Mouse (Mus musculus): ENCODE measurements around the gene Ak9. TPM values are rescaled to one million over a fixed set of nuclear protein-coding genes. Genes with fewer than 3 reads are reported as not detected.
A peak's percentile ranks its signal among the peaks of the same experiment; 100 is the strongest.
"Not testable (repeated sequence)": the region's sequence is repeated elsewhere in the genome, so short reads cannot be mapped to it uniquely, and the experiment has no call there.

Ak9 gene
- polyA plus RNA-seq, 1 experiment from 2014 or later = 0.27 TPM

DNA sequence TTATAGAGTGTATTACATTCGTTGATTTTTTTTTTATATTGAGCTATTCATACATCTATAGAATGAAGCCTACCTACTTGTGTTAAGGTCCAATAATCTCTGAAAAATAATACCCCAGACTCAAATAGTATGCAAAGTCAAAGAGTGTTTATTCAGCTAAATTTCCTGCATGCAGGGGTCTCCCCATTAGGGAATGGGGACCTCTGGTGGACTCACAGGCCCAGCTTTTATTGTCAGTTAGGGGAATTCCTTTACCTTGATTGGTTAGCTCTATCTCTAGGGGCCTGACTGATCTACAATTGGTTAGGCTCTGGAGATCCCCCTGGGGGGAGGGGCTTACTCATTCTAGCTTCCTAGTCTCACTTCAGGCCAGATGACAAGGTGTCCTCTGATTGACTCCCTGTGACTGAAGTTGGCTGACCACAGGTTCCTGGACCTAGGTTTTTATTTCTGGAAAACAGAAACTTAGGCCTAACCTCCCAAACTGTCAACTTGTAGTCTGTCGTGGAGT is 28.8 kb downstream of the Ak9 start:
- H3K9me3 ChIP-seq = no peaks in the 10 kb centered on the region
- H3K4me3 ChIP-seq = no peak overlapping the region
- H3K4me1 ChIP-seq = peaks cover 16% of the 10 kb centered on the region; the same call in 1 of the 2 replicates
- H3K36me3 ChIP-seq = no peaks in the 10 kb centered on the region
- WGBS = 58% methylated on average over 2 of the region's 2 CpGs
- H3K27ac ChIP-seq (replicated peaks) = peak overlapping the region; percentile 50
- no peak for ATAC-seq (ENCODE audit: extremely low read depth, insufficient number of reproducible peaks, low FRiP score, low TSS enrichment)
- H3K27me3 ChIP-seq (replicated peaks) = no peaks in the 10 kb centered on the region
- H3K9ac ChIP-seq = no peak overlapping the region
- no peak overlapping the region for H3K4me2 ChIP-seq

DNA sequence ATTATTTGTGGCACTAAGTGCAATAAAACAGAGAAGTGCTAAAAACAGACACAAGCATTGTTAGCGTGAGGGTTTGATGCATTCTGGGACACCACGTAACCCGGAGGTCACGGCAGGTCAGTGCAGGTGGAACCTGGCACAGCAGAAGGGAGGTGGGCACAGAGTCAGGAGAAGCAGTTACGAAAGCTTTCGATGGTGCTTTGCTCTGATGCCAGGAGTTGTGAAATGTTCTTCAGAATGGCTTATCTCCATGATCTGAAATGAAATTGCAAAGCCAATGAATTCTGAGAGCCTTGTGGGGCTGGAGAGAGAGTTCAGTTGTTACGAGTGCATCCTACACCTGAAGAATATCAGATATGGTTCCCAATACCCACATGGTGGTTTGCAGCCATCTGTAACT is 37.6 kb downstream of the Ak9 start:
- Histone ChIP-seq H3K4me1 (peaks cover 8% of the 10 kb centered on the region; the same call in 1 of the 2 replicates), H3K4me2 (no peak overlapping the region), H3K9ac (no peak overlapping the region), H3K4me3 (no peak overlapping the region), H3K36me3 (no peaks in the 10 kb centered on the region), H3K27me3 (replicated peaks) (no peaks in the 10 kb centered on the region), H3K27ac (replicated peaks) (no peak overlapping the region), H3K9me3 (no peaks in the 10 kb centered on the region)
- no peak for ATAC-seq (ENCODE audit: extremely low read depth, insufficient number of reproducible peaks, low FRiP score, low TSS enrichment)
- WGBS = 78% methylated on average over 7 of the region's 7 CpGs

DNA sequence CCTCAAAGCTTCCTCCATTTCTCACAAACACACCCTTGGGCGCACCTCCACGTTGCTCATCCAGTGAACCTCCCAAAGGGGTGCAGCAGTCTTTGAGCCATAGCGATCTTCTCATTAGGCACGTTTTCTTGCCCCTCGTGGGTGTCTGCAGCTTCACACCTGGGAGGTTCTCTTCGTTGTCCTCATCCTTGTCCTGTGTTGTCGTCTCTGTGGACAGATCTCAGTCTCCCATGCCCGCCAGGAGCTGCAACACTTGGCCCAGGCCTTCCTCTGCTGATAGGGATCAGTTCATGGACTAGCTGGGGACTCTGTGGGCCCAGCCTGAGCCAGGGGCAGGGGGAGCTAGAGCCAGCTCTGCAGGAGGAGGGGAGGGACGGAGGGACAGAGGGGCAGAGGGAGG is 61.3 kb downstream of the Ak9 start:
- 80% methylated on average over 9 of the region's 9 CpGs for WGBS

DNA sequence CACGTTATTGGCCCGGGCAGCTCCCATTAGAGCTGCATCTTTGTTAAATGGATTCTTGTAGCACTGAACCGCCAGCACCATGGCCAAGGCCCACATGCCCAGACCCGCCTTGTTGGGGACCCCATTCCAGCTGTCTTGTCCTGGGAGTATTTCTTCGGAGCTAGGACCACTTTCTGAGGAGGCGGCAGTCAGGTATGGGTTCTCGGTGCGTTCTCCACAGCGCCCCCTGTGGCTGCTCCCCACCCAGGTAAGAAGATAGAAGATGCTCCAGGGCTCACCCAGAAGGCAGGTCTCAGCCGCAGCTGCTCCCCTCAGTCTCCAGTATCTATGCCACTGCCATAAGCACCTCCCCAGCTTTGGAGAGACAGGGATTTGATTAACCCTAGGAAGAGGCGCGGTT is 76.7 kb downstream of the Ak9 start:
- H3K4me3 ChIP-seq = no peak overlapping the region
- no peak overlapping the region for H3K9ac ChIP-seq
- H3K4me2 ChIP-seq = no peak overlapping the region
- no peak overlapping the region for H3K27ac ChIP-seq (replicated peaks)
- no peaks in the 10 kb centered on the region for H3K9me3 ChIP-seq
- no peaks in the 10 kb centered on the region for H3K4me1 ChIP-seq
- no peaks in the 10 kb centered on the region for H3K27me3 ChIP-seq (replicated peaks)
- no peak for ATAC-seq (ENCODE audit: extremely low read depth, insufficient number of reproducible peaks, low FRiP score, low TSS enrichment)
- no peaks in the 10 kb centered on the region for H3K36me3 ChIP-seq
- WGBS = 65% methylated on average over 12 of the region's 12 CpGs

More for the DNA sequence above, 61.3 kb downstream of the Ak9 start:
- H3K9me3 ChIP-seq = no peaks in the 10 kb centered on the region
- no peak overlapping the region for H3K4me2 ChIP-seq
- no peak overlapping the region for H3K9ac ChIP-seq
- H3K4me1 ChIP-seq = no peaks in the 10 kb centered on the region
- no peaks in the 10 kb centered on the region for H3K36me3 ChIP-seq
- no peak for ATAC-seq (ENCODE audit: extremely low read depth, insufficient number of reproducible peaks, low FRiP score, low TSS enrichment)
- H3K27ac ChIP-seq (replicated peaks) = no peak overlapping the region
- no peaks in the 10 kb centered on the region; the same call in 1 of the 2 replicates for H3K27me3 ChIP-seq (replicated peaks)
- H3K4me3 ChIP-seq = no peak overlapping the region

DNA sequence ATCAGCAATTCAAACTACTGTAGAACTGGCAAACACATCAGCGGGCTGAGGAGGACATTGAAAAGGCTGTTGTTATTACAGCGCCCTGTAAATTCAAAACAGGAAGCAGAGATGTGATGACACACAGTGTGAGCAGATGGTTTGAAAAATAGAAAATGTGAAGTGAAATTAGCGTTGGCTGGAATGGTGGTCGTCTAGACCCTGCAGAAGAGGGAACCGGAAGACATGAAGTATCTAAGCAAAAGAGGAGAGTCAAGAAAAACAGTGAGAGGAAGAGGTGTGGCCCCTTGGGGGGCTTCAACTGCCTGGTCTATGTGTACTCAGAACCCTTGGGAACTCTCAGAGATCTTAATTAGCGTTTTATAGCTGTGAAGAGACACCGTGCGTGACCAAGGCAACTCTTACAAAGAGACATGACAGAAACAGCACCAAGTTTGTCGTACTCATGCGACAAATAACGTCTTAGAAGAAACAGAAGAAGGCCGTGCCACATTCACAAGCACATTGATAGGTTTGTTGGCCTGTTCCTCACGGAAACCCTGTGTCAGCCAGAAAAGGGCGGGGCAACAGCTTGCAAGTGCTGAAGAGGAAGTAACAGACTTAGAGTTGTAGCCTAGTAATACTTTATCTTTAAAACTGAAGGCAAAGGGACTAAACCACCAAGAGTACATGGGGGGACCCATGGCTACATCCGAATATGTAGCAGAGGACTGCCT is 81.9 kb downstream of the Ak9 start:
- Histone ChIP-seq H3K4me3 (no peak overlapping the region), H3K4me2 (no peak overlapping the region), H3K27ac (replicated peaks) (no peak overlapping the region), H3K36me3 (no peaks in the 10 kb centered on the region), H3K9ac (no peak overlapping the region), H3K27me3 (replicated peaks) (no peaks in the 10 kb centered on the region), H3K9me3 (no peaks in the 10 kb centered on the region), H3K4me1 (no peaks in the 10 kb centered on the region)
- ATAC-seq (ENCODE audit: extremely low read depth, insufficient number of reproducible peaks, low FRiP score, low TSS enrichment) = no peak
- 69% methylated on average over 15 of the region's 15 CpGs for WGBS

DNA sequence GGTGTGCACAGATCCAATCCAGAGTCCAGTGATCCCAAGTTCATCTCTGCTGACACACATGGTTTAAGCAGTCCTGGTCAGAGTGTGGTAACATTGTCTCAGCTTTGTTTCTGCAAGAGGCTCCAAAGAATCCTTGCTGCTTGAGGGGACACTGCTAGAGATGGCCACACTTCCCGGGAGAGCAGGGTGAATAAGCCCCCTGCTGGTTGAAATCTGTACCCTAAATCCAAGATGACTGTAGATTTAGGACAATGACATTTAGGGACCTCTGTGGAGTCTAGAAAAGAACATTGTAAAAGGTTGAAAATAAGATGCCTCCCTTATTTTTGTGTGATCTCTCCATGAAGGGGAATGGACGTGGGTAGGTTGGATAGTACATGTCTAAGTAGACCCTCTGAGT is 89.8 kb downstream of the Ak9 start:
- H3K4me2 ChIP-seq = no peak overlapping the region
- no peaks in the 10 kb centered on the region for H3K9me3 ChIP-seq
- WGBS = 44% methylated on average over 2 of the region's 2 CpGs
- no peaks in the 10 kb centered on the region for H3K27me3 ChIP-seq (replicated peaks)
- H3K4me3 ChIP-seq = no peak overlapping the region
- peaks cover 11% of the 10 kb centered on the region for H3K4me1 ChIP-seq
- no peak for ATAC-seq (ENCODE audit: extremely low read depth, insufficient number of reproducible peaks, low FRiP score, low TSS enrichment)
- no peak overlapping the region for H3K27ac ChIP-seq (replicated peaks)
- H3K36me3 ChIP-seq = no peaks in the 10 kb centered on the region
- no peak overlapping the region for H3K9ac ChIP-seq

DNA sequence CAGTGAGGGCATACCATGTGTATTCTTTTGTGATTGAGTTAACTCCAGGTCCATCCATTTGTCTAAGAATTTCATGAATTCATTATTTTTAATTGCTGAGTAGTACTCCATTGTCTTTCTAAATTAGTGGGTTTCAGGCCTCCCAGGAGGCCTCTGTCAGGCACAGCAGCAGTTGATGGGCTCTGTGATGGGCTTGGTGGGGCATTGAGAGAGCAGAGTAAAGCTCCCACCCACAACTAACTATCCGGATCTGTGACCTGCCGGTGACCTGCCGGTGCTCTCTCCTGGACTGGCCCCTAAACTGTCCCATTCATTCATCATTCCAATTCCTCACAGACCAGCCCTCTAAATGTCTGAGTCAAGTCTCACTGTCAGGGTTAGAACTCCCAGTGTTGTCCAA is 97.3 kb downstream of the Ak9 start:
- no peak overlapping the region for H3K27ac ChIP-seq (replicated peaks)
- ATAC-seq (ENCODE audit: extremely low read depth, insufficient number of reproducible peaks, low FRiP score, low TSS enrichment) = no peak
- H3K27me3 ChIP-seq (replicated peaks) = no peaks in the 10 kb centered on the region
- no peak overlapping the region for H3K9ac ChIP-seq
- H3K4me2 ChIP-seq = no peak overlapping the region
- WGBS = 89% methylated on average over 3 of the region's 3 CpGs
- H3K4me1 ChIP-seq = peaks cover 11% of the 10 kb centered on the region
- no peaks in the 10 kb centered on the region for H3K9me3 ChIP-seq
- no peak overlapping the region for H3K4me3 ChIP-seq
- no peaks in the 10 kb centered on the region for H3K36me3 ChIP-seq

DNA sequence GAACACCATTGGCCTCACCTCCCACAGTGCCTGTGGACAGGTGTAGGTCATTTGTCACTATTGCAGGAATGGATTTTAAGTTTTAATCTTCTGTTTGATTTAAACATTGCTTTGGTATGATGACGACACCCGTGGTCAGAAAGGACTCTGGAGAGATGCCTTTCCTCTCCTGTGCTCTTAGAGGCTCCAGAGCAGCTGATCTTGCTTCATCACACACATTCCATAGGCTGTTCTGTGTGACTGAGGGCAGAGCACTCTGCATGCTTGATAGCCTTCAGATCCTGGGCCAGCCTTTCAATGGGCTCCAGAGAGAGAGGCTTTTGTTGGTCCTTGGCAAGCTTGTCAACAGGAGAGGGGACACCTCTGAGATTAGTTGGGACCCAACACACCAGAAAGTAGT is 99.6 kb downstream of the Ak9 start:
- ATAC-seq (ENCODE audit: extremely low read depth, insufficient number of reproducible peaks, low FRiP score, low TSS enrichment) = no peak
- H3K4me1 ChIP-seq = peaks cover 11% of the 10 kb centered on the region
- H3K9me3 ChIP-seq = no peaks in the 10 kb centered on the region
- no peak overlapping the region for H3K4me2 ChIP-seq
- 53% methylated on average over 2 of the region's 2 CpGs for WGBS
- no peak overlapping the region for H3K9ac ChIP-seq
- H3K36me3 ChIP-seq = no peaks in the 10 kb centered on the region
- no peak overlapping the region for H3K4me3 ChIP-seq
- no peaks in the 10 kb centered on the region for H3K27me3 ChIP-seq (replicated peaks)
- 0 out of 2 replicates have a peak overlapping the region, but pooled peaks have one; percentile 15 for H3K27ac ChIP-seq (replicated peaks)

DNA sequence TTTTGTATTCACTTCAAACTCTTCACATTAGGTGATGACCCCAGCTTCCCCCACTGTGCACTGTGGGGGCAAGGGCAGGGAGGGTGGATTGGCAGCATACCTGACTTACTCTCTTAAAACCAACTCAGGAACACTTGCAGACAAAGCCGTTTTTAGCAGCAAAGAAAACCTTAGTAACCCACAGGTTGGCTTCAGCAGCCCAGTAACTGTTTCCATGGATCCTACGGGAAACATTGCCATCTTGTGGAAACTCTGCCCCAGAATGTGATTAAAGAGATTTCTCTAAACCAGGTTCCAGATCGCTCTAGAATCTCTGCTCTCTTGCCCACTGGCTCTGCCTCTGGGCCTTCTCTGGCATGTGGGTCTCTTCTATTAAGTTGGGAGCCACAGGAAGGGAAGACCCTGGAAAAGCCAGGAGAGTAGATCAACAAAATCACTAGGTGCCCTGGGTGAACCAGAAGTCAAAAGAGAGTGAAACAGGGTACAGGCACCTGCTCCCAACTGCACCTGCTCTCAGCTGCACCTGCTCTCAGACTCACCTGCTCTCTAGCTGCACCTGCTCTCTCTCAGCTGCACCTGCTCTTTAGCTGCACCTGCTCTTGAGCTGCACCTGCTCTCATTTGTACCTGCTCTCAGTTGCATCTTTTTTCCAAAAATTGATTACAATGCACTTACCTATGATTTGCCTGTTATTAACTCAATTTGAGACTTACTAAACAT is 100.3 kb downstream of the Ak9 start:
- 32% methylated on average over 3 of the region's 3 CpGs for WGBS
- H3K4me3 ChIP-seq = no peak overlapping the region

DNA sequence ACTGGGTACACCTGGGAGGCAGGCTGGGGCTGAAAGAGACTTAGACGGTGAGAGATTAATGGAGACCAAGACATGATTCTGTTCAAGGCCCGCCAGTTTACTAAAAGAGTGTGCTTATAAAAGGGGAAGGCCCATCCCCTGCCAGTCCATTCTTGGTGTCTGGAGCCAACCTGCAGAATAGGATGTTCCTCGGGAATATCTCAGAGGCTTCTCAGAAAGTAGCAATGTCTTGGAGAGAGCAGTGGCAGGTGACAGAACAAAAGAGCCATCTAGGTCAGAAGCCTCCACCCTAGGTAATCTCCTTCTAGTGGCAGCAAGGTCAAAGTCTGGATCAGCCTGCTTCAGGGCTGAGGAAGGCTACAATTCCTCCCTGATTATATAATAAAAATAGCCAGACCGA is 106.4 kb downstream of the Ak9 start:
- H3K4me3 ChIP-seq; H3K27ac ChIP-seq (replicated peaks); H3K27me3 ChIP-seq (replicated peaks); ATAC-seq (ENCODE audit: extremely low read depth, insufficient number of reproducible peaks, low FRiP score, low TSS enrichment); H3K9ac ChIP-seq; H3K4me2 ChIP-seq; H3K4me1 ChIP-seq; H3K36me3 ChIP-seq: not testable (repeated sequence)
- 85% methylated on average over 4 of the region's 4 CpGs for WGBS
- H3K9me3 ChIP-seq = peaks cover 24% of the 10 kb centered on the region

More for the DNA sequence above, 100.3 kb downstream of the Ak9 start:
- 0 out of 2 replicates have a peak overlapping the region, but pooled peaks have one; percentile 15 for H3K27ac ChIP-seq (replicated peaks)
- H3K27me3 ChIP-seq (replicated peaks) = no peaks in the 10 kb centered on the region
- 0 out of 2 replicates have a peak overlapping the region, but pooled peaks have one; percentile 28 for H3K9ac ChIP-seq
- peaks cover 11% of the 10 kb centered on the region for H3K4me1 ChIP-seq
- H3K4me2 ChIP-seq = no peak overlapping the region
- H3K36me3 ChIP-seq = no peaks in the 10 kb centered on the region
- no peaks in the 10 kb centered on the region for H3K9me3 ChIP-seq
- no peak for ATAC-seq (ENCODE audit: extremely low read depth, insufficient number of reproducible peaks, low FRiP score, low TSS enrichment)

DNA sequence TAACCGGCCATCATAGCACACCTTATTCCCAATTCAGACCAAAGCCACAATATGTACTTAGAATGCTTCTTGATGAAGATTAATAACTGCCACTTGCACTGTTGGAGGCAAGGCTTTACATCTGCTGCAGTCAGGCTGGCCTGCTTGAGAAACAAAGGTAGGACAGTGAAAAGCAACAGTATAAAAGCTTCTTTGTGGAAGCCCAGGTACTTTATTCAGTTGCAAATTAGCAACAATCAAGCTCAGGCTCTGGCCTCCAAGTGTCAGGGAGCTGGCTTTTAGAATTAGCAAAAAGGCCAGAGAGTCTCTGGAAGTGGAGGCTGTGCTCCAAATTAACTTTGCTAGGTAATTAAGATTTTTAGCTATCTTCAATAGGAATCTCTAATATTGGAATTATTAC is 107.0 kb downstream of the Ak9 start:
- WGBS = 83% methylated on average over 1 of the region's 1 CpGs

More for the DNA sequence above, 107.0 kb downstream of the Ak9 start:
- H3K4me1 ChIP-seq; H3K9ac ChIP-seq; H3K27ac ChIP-seq (replicated peaks); H3K27me3 ChIP-seq (replicated peaks); H3K4me3 ChIP-seq; ATAC-seq (ENCODE audit: extremely low read depth, insufficient number of reproducible peaks, low FRiP score, low TSS enrichment); H3K36me3 ChIP-seq; H3K4me2 ChIP-seq: not testable (repeated sequence)
- peaks cover 30% of the 10 kb centered on the region for H3K9me3 ChIP-seq

All from heart, embryonic 13.5 days (tissue).